Mouse (Mus musculus): ENCODE measurements around the gene Magea8. TPM values are rescaled to one million over a fixed set of nuclear protein-coding genes. Genes with fewer than 3 reads are reported as not detected.
"Not testable (repeated sequence)": the region's sequence is repeated elsewhere in the genome, so short reads cannot be mapped to it uniquely, and the experiment has no call there.

Gene Magea8
- polyA plus RNA-seq (2014; fragmentation: Nextera tagmentation; extraction: Ambion mirVana), result not detected in 2 replicates

- not testable (repeated sequence) for ATAC-seq (ENCODE audit: low FRiP score, low TSS enrichment); H3K27me3 ChIP-seq (ENCODE audit: control insufficient read depth, insufficient read depth, low read length); H3K4me3 ChIP-seq (ENCODE audit: low read length); H3K4me1 ChIP-seq (ENCODE audit: control insufficient read depth, insufficient read depth, low read length); H3K9ac ChIP-seq (ENCODE audit: low read depth, low read length); H3K9me3 ChIP-seq (ENCODE audit: control insufficient read depth, low read length); H3K27ac ChIP-seq (ENCODE audit: low read depth, low read length); H3K4me2 ChIP-seq (replicated peaks; ENCODE audit: low read depth, low read length); H3K36me3 ChIP-seq (ENCODE audit: control insufficient read depth, insufficient read depth, low read length)
- WGBS, result 91% methylated on average over 11 of the region's 11 CpGs
These were observed at the start of gene Magea8 for GRCm38 (mm10) chrX:154995750-154996149. Magea8 (minus strand) TSS chrX:154995850.

DNA sequence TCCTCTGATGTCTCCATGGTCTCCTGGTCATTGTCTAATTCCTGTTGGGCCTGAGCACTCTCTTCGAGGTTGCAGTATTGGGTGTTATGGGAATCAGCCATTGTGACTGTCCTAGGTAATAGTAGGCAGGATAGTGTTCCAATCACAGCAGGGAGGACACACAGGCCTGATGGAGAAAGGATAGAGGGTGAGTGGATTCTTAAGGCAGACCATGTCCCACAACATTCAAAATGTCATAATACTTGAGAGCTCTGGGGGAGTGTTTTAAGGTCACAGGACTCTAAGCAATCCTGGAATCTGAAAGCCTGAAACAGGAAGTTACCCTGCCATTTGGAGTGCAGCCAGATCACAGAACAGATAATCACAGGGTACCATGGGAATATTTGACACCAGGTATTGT lies 46.2 kb downstream of the Magea8 start, which contains the start of gene Magea3:
Magea3 (minus strand) TSS at position 101 of the 400 bp plus-strand sequence.
- WGBS, result 78% methylated on average over 1 of the region's 1 CpGs
- not testable (repeated sequence) for H3K4me1 ChIP-seq (ENCODE audit: control insufficient read depth, insufficient read depth, low read length); H3K4me3 ChIP-seq (ENCODE audit: low read length); H3K9ac ChIP-seq (ENCODE audit: low read depth, low read length); ATAC-seq (ENCODE audit: low FRiP score, low TSS enrichment); H3K36me3 ChIP-seq (ENCODE audit: control insufficient read depth, insufficient read depth, low read length); H3K4me2 ChIP-seq (replicated peaks; ENCODE audit: low read depth, low read length); H3K27ac ChIP-seq (ENCODE audit: low read depth, low read length); H3K27me3 ChIP-seq (ENCODE audit: control insufficient read depth, insufficient read depth, low read length); H3K9me3 ChIP-seq (ENCODE audit: control insufficient read depth, low read length)

DNA sequence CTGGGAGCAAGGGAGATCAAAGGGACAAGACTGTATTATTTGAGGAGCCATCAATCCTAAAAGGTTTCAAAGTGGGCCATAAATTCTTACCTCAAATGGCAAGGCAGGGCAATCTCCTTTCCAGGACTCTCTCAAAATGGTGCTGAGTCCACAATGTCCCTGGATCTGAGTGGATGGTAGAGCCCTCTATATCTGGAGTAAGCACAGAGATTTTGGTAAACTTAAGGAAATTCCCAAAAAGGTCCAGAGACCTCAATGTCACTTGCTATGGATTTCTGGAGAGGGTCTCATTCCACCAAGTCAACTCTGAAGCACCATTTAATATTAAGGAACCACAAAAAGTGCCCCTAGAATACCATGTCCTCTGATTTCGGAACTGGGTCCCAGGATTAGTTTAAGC lies 59.8 kb downstream of the Magea8 start, which contains the start of gene Magea6:
Magea6 (minus strand) TSS at position 101 of the 400 bp plus-strand sequence.
- H3K27ac ChIP-seq (ENCODE audit: low read depth, low read length); H3K9ac ChIP-seq (ENCODE audit: low read depth, low read length); H3K9me3 ChIP-seq (ENCODE audit: control insufficient read depth, low read length); H3K4me1 ChIP-seq (ENCODE audit: control insufficient read depth, insufficient read depth, low read length); H3K27me3 ChIP-seq (ENCODE audit: control insufficient read depth, insufficient read depth, low read length); H3K4me2 ChIP-seq (replicated peaks; ENCODE audit: low read depth, low read length); ATAC-seq (ENCODE audit: low FRiP score, low TSS enrichment); H3K36me3 ChIP-seq (ENCODE audit: control insufficient read depth, insufficient read depth, low read length); H3K4me3 ChIP-seq (ENCODE audit: low read length): not testable (repeated sequence)
- WGBS, result 74% methylated on average over 1 of the region's 1 CpGs

Other genes with a start within 250 kb of the Magea8 start
- gene Cldn34b1, start 105.6 kb downstream of the Magea8 start, polyA plus RNA-seq (2014; fragmentation: Nextera tagmentation; extraction: Ambion mirVana), result not detected in 2 replicates
- not detected in 2 replicates for gene Magea6, start 59.9 kb downstream of the Magea8 start, polyA plus RNA-seq (2014; fragmentation: Nextera tagmentation; extraction: Ambion mirVana)
- gene Magea3, start 46.3 kb downstream of the Magea8 start, polyA plus RNA-seq (2014; fragmentation: Nextera tagmentation; extraction: Ambion mirVana), result not detected in 2 replicates
- gene Magea5, start 67.3 kb upstream of the Magea8 start, polyA plus RNA-seq (2014; fragmentation: Nextera tagmentation; extraction: Ambion mirVana), result not detected in 2 replicates
- not detected in 2 replicates for gene Magea1, start 93.9 kb upstream of the Magea8 start, polyA plus RNA-seq (2014; fragmentation: Nextera tagmentation; extraction: Ambion mirVana)
- gene Magea2, start 97.8 kb upstream of the Magea8 start, polyA plus RNA-seq (2014; fragmentation: Nextera tagmentation; extraction: Ambion mirVana), result not detected in 2 replicates
- not detected in 2 replicates for gene Cldn34b2, start 132.6 kb upstream of the Magea8 start, polyA plus RNA-seq (2014; fragmentation: Nextera tagmentation; extraction: Ambion mirVana)
- gene Sat1, start 220.6 kb upstream of the Magea8 start, polyA plus RNA-seq (2014; fragmentation: Nextera tagmentation; extraction: Ambion mirVana), result 130 and 140 TPM in 2 replicates

Measured in kidney, embryonic 14.5 days (tissue).